Mouse (Mus musculus): ENCODE results near the gene Gpx3. TPM values are rescaled to one million over a fixed set of nuclear protein-coding genes. Genes with fewer than 3 reads are reported as not detected.
"Not testable (repeated sequence)": the region's sequence is repeated elsewhere in the genome, so short reads cannot be mapped to it uniquely, and the experiment has no call there.

Gpx3 gene
- polyA plus RNA-seq, 1 experiment = 0.79 TPM

DNA sequence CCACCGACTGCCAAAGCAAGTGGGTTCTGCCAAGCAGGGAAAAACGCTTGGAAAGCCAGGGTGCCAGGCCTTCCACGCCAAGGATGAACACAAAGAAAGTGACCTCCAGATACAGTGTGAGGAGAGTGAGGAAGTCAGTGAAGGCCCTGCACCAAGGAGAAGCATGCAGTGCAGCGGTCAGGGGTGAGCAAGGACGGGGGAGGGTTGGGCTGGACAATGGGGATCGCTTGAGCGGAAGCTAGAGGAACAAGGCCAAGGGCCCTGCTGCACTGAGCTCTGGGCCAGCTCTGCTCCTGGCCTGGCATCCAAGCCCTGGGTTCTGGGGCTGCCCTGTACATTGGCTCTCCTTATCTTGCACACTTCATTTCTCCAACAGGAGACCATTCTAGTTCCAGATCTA, 37.8 kb downstream of the Gpx3 start:
- Histone ChIP-seq H3K27me3 (ENCODE audit: control insufficient read depth) (no peaks in the 10 kb centered on the region), H3K9me3 (ENCODE audit: control insufficient read depth, low read length) (no peaks in the 10 kb centered on the region), H3K4me3 (replicated peaks) (no peak overlapping the region), H3K4me1 (ENCODE audit: control insufficient read depth) (peaks cover 3% of the 10 kb centered on the region; the same call in 1 of the 2 replicates), H3K36me3 (ENCODE audit: control insufficient read depth) (peaks cover 34% of the 10 kb centered on the region)
- TF ChIP-seq TAL1 (IDR thresholded peaks at IDR 0.05; ENCODE audit: low read length) (no peak), GATA1 (IDR thresholded peaks at IDR 0.05; ENCODE audit: low read length) (no peak)

DNA sequence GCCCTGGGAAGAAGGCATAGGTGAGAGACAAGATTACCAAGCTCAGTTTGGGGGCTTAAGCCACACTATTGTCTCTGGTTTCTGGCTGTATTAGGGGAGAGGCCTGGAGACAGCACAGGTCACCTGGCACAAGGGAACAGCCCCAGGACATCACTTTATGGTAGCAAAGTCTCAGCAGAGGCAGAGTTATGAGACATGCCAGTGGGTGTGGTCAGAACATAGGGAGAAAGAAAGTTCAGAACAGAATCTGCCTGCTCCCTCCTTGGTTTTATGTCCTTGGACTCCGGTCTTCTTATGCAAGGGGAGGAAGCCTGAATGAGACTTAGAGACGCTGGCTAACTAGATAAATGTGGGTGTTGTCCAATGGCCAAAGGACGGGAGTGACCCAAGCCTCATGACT, 42.4 kb downstream of the Gpx3 start:
- peaks cover 2% of the 10 kb centered on the region; the same call in 1 of the 2 replicates for H3K4me1 ChIP-seq (ENCODE audit: control insufficient read depth)
- no peaks in the 10 kb centered on the region for H3K9me3 ChIP-seq (ENCODE audit: control insufficient read depth, low read length)
- H3K27me3 ChIP-seq (ENCODE audit: control insufficient read depth) = no peaks in the 10 kb centered on the region
- TF ChIP-seq GATA1 (IDR thresholded peaks at IDR 0.05; ENCODE audit: low read length) = no peak
- H3K36me3 ChIP-seq (ENCODE audit: control insufficient read depth) = no peaks in the 10 kb centered on the region
- H3K4me3 ChIP-seq (replicated peaks) = no peak overlapping the region

DNA sequence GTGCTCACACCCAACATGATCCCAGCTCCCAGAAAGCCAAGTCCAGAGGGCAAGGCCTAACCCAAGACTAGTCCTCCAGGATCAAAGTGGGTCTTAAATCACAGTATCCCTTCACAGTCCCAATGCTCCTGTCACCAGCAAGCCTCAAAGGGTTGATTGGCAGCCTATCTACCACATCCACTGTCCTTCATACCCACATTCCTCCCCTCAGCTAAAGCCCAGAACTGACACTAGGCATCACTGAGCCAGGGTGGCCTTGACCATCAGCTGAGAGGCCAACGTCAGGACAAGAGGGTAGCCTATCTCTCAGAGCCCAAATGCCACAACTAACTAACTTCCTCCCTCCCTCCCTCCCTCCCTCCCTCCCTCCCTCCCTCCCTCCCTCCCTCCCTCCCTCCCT, 47.5 kb downstream of the Gpx3 start:
- H3K9me3 ChIP-seq (ENCODE audit: control insufficient read depth, low read length) = no peaks in the 10 kb centered on the region
- no peaks in the 10 kb centered on the region for H3K36me3 ChIP-seq (ENCODE audit: control insufficient read depth)
- no peak for TF ChIP-seq TAL1 (IDR thresholded peaks at IDR 0.05; ENCODE audit: low read length)
- TF ChIP-seq GATA1 (IDR thresholded peaks at IDR 0.05; ENCODE audit: low read length) = no peak
- H3K27me3 ChIP-seq (ENCODE audit: control insufficient read depth) = no peaks in the 10 kb centered on the region
- peaks cover 18% of the 10 kb centered on the region for H3K4me1 ChIP-seq (ENCODE audit: control insufficient read depth)
- no peak overlapping the region for H3K4me3 ChIP-seq (replicated peaks)

DNA sequence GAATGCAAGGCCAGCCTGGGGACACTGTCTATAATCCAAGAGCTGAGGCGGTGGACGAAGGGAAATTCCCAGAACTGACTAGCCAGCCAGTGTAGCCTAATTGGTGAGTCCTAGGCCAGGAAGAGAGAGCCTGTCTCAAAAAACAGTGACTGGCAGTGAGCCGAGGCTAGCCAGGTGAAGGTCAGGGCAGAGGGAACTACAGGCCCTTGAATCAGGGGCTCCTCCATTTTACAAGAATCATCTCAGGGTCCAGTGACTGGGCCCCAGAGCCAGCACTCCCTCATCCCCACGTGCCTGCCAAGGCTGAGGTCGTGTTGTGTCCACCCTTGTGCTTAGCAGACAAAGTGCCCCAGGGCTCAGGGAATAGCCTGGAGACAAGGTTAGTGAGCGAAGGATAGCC, 48.4 kb downstream of the Gpx3 start:
- Histone ChIP-seq H3K27me3 (ENCODE audit: control insufficient read depth) (no peaks in the 10 kb centered on the region), H3K4me3 (replicated peaks) (no peak overlapping the region), H3K4me1 (ENCODE audit: control insufficient read depth) (peaks cover 25% of the 10 kb centered on the region), H3K36me3 (ENCODE audit: control insufficient read depth) (no peaks in the 10 kb centered on the region), H3K9me3 (ENCODE audit: control insufficient read depth, low read length) (no peaks in the 10 kb centered on the region)
- TF ChIP-seq TAL1 (IDR thresholded peaks at IDR 0.05; ENCODE audit: low read length) (no peak), GATA1 (IDR thresholded peaks at IDR 0.05; ENCODE audit: low read length) (no peak)

DNA sequence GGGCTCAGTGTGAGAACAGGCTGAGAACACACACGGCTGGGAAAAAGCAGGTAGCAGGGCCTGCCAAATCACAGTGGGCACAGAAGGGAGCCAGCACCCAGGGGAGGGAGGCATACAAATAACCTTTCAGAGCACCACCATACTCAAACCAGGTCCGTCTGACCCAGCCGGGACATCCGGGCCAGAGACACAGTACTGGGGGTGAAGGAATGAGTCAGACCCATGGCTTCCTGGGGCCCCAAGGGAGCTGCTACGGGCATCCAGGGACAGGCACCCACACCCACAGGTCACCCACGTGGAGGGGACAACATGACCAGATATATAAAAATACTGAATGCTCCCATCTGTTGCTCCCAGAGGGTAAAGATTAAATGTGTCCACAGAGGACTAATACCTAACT, 50.4 kb downstream of the Gpx3 start:
- Histone ChIP-seq H3K4me1 (ENCODE audit: control insufficient read depth) (peaks cover 42% of the 10 kb centered on the region), H3K4me3 (replicated peaks) (no peak overlapping the region), H3K36me3 (ENCODE audit: control insufficient read depth) (no peaks in the 10 kb centered on the region), H3K9me3 (ENCODE audit: control insufficient read depth, low read length) (no peaks in the 10 kb centered on the region), H3K27me3 (ENCODE audit: control insufficient read depth) (no peaks in the 10 kb centered on the region)
- TF ChIP-seq GATA1 (IDR thresholded peaks at IDR 0.05; ENCODE audit: low read length) (no peak), TAL1 (IDR thresholded peaks at IDR 0.05; ENCODE audit: low read length) (no peak)

DNA sequence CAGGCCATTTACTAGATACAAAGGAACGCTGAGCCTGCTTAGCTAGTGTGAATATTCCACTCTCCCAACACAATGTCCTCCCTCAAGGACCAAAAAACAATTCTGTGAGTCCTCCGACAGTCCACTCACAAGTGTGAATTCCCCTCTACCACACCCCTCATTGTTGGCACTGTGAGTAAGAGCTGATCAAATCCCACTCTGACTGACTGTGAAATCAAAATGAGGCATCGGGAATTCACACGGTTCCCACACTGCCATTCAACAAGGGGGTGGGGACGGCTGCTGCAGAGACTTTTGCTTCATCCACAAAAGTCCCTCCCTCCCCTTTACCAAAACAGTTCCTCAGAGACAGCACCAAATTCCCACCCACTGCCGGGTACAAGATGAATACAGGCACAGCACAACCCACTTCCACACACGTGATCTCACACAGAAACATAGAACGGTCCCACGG, 51.8 kb downstream of the Gpx3 start:
- Histone ChIP-seq H3K4me3 (replicated peaks) (no peak overlapping the region), H3K4me1 (ENCODE audit: control insufficient read depth) (peaks cover 55% of the 10 kb centered on the region), H3K27me3 (ENCODE audit: control insufficient read depth) (no peaks in the 10 kb centered on the region), H3K36me3 (ENCODE audit: control insufficient read depth) (no peaks in the 10 kb centered on the region), H3K9me3 (ENCODE audit: control insufficient read depth, low read length) (no peaks in the 10 kb centered on the region)
- no peak for TF ChIP-seq TAL1 (IDR thresholded peaks at IDR 0.05; ENCODE audit: low read length)
- no peak for TF ChIP-seq GATA1 (IDR thresholded peaks at IDR 0.05; ENCODE audit: low read length)

DNA sequence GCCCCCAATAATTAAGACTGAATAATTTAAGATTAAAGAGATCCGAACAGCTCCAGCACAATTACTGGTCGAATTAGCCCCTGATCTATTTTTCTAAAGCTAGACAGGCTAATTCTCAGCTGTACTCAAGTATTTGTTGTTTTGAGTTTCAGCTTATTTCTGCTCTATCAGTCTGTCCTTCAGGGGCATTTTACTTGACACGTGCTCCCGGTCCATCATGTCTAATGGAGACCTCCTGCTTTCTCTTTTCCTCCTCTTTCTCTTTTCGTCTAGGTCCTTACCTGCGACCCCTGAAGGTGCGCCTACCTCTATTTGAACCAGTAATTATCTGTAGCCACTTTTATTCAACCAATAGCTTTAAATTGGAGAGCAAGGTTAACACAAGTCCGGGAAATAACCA, 52.5 kb downstream of the Gpx3 start:
- Histone ChIP-seq H3K4me1 (ENCODE audit: control insufficient read depth) (peaks cover 59% of the 10 kb centered on the region), H3K27me3 (ENCODE audit: control insufficient read depth) (no peaks in the 10 kb centered on the region), H3K36me3 (ENCODE audit: control insufficient read depth) (no peaks in the 10 kb centered on the region), H3K9me3 (ENCODE audit: control insufficient read depth, low read length) (no peaks in the 10 kb centered on the region), H3K4me3 (replicated peaks) (peak overlapping the region; percentile 88)
- no peak for TF ChIP-seq TAL1 (IDR thresholded peaks at IDR 0.05; ENCODE audit: low read length)
- TF ChIP-seq GATA1 (IDR thresholded peaks at IDR 0.05; ENCODE audit: low read length) = no peak

DNA sequence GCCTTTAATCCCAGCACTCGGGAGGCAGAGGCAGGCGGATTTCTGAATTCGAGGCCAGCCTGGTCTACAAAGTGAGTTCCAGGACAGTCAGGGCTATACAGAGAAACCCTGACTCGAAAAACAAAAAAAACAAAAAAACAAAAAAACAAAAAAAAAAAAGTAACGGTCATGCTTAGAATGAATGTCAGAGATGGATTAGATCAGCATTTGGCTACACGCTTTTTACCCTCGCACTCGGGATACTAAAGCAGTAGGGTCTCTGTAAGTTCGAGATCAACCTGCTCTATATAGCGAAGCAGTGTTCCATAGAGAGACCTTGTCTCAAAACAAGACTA, 53.1 kb downstream of the Gpx3 start:
- not testable (repeated sequence) for H3K9me3 ChIP-seq (ENCODE audit: control insufficient read depth, low read length); H3K27me3 ChIP-seq (ENCODE audit: control insufficient read depth); H3K36me3 ChIP-seq (ENCODE audit: control insufficient read depth)
- H3K4me1 ChIP-seq (ENCODE audit: control insufficient read depth) = peaks cover 63% of the 10 kb centered on the region
- peak overlapping the region; percentile 88 for H3K4me3 ChIP-seq (replicated peaks)

DNA sequence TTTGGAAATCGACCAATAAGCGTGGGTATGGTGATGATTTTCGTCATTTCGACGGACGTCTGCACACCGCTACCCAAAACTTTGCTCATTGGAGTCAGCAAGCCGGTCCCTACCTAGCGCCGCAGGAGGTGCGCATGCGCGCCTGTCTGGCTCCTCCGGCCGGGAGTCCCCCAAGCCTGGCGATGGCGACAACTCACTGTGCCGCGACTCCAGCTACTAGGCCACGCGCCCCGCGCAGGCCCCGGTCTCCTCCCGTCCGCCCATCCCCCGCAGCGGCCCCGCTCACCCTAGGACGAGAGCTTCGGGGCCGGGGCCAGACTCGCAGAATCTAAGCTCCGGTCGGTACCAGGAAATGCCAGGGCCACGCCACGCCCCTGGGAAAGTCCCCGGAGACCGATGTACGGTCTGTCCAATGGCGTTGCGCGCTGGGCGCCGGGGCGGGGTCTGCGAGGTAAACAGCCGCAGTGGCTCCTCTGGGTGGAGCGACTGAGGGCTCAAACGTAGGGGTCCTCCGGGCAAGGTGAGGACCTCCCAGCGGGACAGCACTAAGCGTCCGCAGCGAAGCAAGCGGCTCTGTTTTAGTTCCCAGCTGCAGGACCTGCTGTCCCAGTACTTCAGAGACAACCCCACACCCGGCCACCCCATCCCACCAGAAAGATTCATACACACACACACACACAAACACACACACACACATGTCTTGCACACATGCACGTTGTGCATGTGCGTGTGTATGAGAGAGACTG, 53.7 kb downstream of the Gpx3 start:
- Histone ChIP-seq H3K4me1 (ENCODE audit: control insufficient read depth) (peaks cover 63% of the 10 kb centered on the region), H3K9me3 (ENCODE audit: control insufficient read depth, low read length) (no peaks in the 10 kb centered on the region), H3K36me3 (ENCODE audit: control insufficient read depth) (no peaks in the 10 kb centered on the region), H3K4me3 (replicated peaks) (peak overlapping the region; percentile 88), H3K27me3 (ENCODE audit: control insufficient read depth) (no peaks in the 10 kb centered on the region)
- TF ChIP-seq GATA1 (IDR thresholded peaks at IDR 0.05; ENCODE audit: low read length) = no peak
- TF ChIP-seq TAL1 (IDR thresholded peaks at IDR 0.05; ENCODE audit: low read length) = no peak

DNA sequence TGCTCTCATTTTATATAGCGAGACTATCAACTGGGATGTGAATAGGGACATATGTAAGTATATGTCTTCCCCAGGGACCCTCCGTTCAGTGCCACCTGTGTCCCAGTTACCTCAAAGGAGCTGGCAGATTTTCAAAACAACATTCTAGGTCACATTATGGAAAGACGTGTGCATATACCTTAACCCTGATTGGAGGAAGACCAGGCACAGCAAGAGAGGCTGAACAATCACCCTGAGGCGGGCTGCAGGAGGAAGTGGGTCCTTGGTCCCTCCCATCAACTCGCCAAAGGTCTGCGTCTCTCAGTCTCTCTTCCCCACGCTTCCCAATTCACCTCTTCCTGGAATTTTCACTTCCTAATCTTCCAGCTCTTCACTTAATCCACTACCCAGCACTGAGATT, 54.7 kb downstream of the Gpx3 start:
- Histone ChIP-seq H3K4me3 (replicated peaks) (no peak overlapping the region), H3K9me3 (ENCODE audit: control insufficient read depth, low read length) (no peaks in the 10 kb centered on the region), H3K36me3 (ENCODE audit: control insufficient read depth) (no peaks in the 10 kb centered on the region), H3K4me1 (ENCODE audit: control insufficient read depth) (peaks cover 66% of the 10 kb centered on the region), H3K27me3 (ENCODE audit: control insufficient read depth) (no peaks in the 10 kb centered on the region)
- TF ChIP-seq GATA1 (IDR thresholded peaks at IDR 0.05; ENCODE audit: low read length) = no peak

DNA sequence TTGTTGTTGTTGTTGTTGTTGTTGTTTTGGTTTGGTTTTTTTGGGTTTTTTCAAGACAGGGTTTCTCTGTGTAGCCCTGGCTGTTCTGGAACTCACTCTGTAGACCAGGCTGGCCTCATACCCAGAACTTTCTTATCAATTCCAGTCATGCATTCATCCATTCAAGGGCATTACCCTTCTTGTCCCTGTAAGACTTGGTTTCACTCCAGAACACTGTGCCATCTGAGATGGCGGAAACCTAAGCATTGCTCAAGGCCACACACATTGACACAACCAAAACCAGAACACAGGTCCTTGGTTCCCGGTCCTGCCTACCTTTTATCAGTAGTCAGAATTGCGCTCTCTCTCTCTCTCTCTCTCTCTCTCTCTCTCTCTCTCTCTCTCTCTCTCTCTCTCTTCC, 55.5 kb downstream of the Gpx3 start:
- H3K27me3 ChIP-seq (ENCODE audit: control insufficient read depth); H3K36me3 ChIP-seq (ENCODE audit: control insufficient read depth); H3K9me3 ChIP-seq (ENCODE audit: control insufficient read depth, low read length); H3K4me3 ChIP-seq (replicated peaks): not testable (repeated sequence)
- peaks cover 62% of the 10 kb centered on the region for H3K4me1 ChIP-seq (ENCODE audit: control insufficient read depth)

All from erythroblast, embryonic 14.5 days (primary cell).